Mouse (Mus musculus) erythroblast, embryonic 14.5 days (primary cell): ENCODE results near the gene AL732309.1.

ENCODE experiments used
- GATA1 ChIP-seq: IDR thresholded peaks from 2 replicates; pipeline ENCODE4 v1.6.1; 2012; ENCODE audit warnings: low read length, inconsistent platforms, mixed read lengths
- TAL1 ChIP-seq: IDR thresholded peaks from 3 replicates; pipeline ENCODE4 v1.6.1; 2012; ENCODE audit warnings: low read length, inconsistent platforms, mixed read lengths

- no peak for TF ChIP-seq GATA1
- no peak for TF ChIP-seq TAL1
Measured at GRCm38 (mm10) chr2:25242101-25242506, 4.6 kb downstream of the AL732309.1 start, which contains the start of the genes Rnf208 and Cysrt1.
